Mouse (Mus musculus) brain, embryonic 14.5 days (tissue): ENCODE data around the gene Arhgap10.

ENCODE experiments used
- CTCF ChIP-seq: fragments of 200-500 bp; IDR thresholded peaks from 2 replicates; pipeline ENCODE4 v1.5.1; 2012; ENCODE audit warnings: inconsistent platforms, mild to moderate bottlenecking, moderate library complexity, borderline replicate concordance; ENCODE audit not compliant: insufficient read depth, insufficient read length; ENCODE audit errors: extremely low read depth
- POLR2A ChIP-seq: fragments of 200-500 bp; IDR thresholded peaks from 2 replicates; pipeline ENCODE4 v1.6.1; 2012; ENCODE audit warnings: mild to moderate bottlenecking, inconsistent platforms, borderline replicate concordance; ENCODE audit not compliant: poor library complexity, insufficient read depth, insufficient read length, severe bottlenecking; ENCODE audit errors: extremely low read depth

DNA sequence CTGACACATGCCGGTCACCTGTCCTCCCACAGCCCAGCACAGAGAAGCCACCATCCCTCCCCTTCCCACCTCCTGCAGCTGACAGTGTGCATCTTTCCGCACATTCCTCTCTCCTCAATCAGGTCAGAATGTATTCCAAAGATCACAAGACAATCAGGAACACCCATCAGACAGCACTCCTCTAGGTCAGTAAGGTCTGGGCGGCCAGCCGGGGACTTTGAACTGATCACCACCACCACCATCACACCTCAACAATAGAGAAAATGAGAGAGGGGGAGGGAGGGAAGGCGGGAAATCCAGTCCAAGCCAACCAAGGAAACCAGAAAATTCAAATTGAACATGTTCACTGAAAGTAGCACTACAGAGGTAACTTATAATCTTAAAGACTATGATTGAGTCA, 66.7 kb downstream of the Arhgap10 start:
- TF ChIP-seq CTCF (no peak), POLR2A (no peak)
